Mouse (Mus musculus) heart, adult 8-10 months (tissue): ENCODE data around the gene Cfap157. TPM values are rescaled to one million over a fixed set of nuclear protein-coding genes. Genes with fewer than 3 reads are reported as not detected.

ENCODE experiments used
- DNase-seq: peaks from one replicate; pipeline ENCODE4 v3.0.0; 2022; ENCODE audit warnings: low spot score
- total RNA-seq, 4 experiments: library from RNA; stranded (reverse); gene quantifications; 2 replicates each; pipeline ENCODE4 v1.2.4; 2022

Cfap157 gene
- total RNA-seq, 4 experiments from 2014 or later, result not detected

DNA sequence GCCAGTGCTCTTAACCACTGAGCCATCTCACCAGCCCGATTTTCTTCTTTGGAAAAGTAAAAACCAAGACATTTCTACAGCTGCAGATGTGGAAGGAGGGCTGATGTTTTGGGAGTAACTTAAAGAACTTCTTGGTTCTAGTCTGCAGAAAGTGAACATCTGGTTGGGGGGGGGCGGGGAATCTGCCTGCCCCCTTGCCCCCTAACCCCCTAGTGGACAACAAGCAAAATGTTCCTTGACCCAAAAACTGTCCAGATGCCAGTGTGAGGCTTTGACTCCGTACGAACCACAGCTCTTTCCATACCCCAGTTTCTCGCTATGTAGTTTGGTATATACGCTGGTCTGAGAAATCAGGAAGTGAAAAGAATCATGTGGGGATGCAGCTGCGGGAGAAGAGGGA is 34.0 kb downstream of the Cfap157 start:
- no peak for DNase-seq

DNA sequence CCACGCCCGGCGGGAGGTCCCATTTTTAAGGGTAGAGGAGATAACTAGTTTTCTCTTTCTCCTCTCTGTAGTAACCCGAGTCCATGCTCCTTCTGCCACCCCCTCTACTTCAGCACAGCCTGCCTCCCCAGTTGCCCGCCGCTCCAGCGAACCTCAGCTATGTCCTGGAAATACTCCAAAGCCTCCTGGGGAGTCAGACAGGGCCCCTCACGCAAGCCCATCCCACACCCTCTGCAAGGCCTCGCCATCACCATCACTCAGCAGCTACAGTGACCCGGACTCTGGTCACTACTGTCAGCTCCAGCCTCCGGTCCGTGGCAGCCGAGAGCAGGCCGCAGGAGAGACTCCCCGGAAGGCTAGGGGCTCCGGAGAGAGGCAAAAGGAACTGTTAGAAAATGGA is 35.1 kb downstream of the Cfap157 start:
- no peak for DNase-seq

DNA sequence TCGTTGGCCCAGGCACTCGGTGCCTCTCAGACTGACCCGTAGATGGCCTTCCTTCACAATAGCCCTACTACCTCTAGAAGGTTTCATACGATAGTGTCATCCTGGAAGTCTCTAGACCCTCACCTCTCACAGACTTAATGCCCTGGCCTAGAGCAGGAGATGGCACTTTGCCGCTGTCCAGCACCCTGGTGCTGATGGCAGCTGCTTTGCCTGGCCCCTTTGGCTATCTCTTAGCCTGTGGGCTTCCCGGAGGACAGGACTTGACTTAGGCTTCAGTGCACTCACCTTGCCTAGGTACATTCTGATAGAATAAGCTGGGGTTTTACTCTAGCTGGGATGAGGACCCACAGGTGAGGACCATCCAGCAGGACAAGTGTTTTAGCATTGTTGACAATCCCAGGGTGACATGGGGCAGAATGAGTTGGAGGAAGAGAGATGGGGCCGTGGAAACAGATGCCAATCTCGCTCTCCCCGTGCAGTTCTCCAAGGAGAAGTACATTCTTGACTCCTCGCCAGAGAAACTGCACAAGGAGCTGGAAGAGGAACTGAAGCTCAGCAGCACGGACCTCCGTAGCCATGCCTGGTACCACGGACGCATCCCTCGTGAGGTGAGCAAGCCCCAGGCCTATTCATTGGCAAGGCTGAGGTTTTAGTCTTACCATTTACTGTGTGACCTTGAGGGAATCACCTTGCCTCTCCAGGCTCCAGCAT is 39.8 kb downstream of the Cfap157 start:
- no peak for DNase-seq

DNA sequence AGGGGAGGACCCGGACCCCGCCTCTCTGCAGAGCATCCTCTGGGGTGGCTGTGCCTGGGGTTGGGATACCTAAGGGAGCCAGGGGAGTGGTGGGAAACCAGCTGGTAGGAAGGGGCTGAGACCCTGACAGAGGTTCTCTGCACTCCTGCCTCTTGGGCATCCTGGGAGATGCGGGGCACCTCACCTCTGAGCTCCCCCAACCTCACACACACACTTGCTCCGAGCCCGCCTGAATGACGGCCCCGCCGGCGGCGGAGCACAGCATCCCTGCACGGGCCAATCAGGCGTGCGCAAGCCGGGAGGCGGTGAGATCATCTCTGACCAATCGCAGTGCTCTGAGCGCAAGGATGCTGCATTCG is 42.1 kb downstream of the Cfap157 start:
- DNase-seq, result no peak

DNA sequence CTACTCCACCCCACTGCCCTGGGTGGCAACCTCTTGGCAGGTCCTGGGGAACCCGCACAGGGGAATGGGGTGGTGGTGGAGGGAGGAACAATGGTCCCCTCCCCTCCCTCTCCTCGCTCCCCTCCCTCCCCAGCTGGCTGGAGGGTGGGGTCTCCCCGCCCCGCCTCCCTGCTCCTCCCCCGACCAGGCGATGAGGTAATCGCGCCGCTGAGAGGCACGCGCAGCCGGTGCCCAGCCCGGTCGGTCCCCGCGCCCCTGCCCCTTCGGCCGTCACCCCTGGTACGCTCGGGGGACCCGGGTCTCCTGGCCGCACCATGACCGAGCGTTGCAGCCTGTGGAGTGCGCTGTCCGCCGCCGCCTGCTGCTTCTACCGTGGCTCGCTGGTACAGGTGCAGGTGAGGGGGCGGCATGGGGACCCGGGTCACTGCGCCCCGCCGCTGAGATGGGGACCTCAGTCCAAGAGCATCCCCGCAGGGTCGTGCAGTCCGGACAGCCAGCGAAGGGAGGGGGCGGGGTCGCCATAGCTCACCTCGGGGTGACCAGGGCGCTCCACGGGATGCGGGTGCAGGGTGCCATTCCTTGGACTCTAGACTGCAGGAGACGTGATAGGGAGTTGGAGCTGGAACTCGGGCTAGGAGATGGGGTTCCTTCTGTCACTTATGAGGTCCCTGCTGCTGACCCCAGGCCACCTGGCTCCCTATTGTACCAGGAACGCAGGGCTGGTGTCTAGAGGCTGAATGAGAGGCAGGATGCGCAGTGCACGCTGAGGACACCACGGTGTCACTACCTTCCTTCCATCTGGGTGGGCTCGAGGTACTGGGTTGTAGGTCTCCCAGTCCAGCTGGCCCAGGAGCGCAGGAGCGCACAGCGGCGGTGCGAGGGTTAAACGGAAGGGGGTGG is 42.7 kb downstream of the Cfap157 start:
- no peak for DNase-seq

DNA sequence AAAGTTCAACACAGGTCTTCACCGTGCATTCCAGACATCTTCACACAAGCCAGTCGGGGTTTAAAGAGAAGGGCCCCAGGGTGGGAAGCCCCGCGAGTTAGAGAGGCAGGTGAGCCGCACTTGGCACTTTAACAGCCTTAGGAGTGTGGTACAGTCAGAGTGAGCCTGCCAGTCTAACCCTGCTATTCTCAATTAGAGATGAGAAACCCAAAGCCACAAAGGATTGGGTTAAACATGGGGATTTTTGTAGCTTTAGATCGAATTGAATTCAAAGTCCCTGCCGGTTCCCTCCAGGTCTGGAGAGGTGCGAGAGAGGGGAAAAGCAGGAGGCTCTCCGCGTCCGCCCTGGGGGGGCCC is 43.3 kb downstream of the Cfap157 start, which contains the start of gene 6330409D20Rik:
6330409D20Rik (minus strand) TSS at position 101 of the 357 bp plus-strand sequence.
- no peak for DNase-seq

DNA sequence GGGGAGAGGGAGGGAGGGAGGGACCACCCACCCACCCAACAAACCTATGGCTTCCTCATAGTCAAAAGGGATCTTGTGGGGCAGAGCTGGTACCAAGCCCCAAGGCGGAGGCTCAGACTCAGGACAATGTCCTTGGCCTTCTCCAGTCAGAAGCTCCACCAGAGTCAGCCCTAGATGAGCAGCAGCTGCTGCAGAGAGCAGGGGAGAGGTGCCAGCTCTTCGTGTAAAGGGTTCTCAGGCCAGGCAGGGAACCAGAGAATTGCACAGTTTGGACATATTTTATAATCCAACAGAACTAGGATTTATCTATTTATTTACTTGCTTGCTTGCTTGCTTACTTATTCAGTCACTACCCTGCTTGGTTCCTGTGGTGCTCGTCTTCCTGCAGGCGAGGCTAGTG is 44.9 kb downstream of the Cfap157 start:
- no peak for DNase-seq

DNA sequence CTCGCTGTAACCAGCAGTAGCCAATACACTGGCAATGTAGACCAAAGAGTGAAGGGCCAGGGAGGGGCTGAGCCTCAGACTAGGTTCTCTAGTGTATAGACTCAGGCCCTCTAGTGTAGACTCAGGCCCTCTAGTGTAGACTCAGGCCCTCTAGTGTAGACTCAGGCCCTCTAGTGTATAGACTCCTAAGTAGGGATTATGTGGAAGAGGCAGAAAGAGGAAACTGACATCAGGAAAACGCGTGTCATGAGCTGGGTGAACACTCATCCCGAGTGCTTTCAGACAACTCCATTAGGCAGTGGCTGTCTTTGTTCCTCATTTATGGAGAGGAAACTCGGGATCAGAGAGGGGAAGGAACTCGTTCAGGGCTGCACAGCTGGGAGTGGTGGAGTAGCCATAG is 47.2 kb downstream of the Cfap157 start:
- DNase-seq, result no peak

DNA sequence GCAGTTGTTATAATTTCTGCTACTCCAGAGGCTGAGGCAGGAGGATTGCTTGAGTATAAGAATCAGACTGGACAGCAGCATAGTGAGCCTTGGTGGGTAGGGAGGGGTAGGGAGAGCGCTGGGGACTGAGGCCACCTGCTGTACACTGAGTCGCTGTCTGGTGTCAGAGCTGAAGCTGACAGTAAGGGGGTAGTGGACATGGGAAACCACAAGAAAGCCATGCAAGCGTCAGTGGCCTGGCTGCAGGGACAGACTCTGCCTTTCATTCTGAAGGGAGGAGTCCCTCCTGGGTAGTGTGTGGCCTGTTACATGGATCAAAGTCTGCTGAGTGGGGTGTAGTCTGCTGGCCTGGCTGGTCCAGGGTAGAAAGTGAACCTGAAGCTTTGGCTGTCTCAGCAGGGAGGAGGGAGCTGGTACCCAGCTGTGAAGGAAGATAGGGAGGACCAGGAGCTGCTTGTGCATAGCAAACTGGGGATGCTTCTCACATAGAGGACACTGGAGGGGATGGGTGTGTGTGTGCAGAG is 47.9 kb downstream of the Cfap157 start:
- no peak for DNase-seq

DNA sequence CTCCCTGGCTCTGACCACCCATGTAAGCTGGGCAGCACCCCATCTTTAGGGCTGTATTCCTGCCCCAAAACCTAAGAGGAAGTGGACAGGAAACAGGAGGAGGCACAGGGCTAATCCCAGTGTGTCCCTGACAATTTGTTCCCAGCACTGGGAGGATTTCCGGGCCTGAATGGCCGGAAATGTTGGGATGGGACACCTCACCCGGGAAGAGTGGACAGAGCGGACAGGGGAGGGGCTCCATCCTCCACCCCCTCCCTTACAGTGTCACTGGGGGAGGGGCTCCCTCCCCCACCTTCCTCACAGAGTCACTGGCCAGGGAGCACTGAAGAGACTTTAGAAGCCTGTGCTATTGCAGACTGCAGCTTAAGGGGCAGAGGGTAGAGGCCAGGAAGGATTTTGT is 49.3 kb downstream of the Cfap157 start:
- peak; percentile 90 for DNase-seq

DNA sequence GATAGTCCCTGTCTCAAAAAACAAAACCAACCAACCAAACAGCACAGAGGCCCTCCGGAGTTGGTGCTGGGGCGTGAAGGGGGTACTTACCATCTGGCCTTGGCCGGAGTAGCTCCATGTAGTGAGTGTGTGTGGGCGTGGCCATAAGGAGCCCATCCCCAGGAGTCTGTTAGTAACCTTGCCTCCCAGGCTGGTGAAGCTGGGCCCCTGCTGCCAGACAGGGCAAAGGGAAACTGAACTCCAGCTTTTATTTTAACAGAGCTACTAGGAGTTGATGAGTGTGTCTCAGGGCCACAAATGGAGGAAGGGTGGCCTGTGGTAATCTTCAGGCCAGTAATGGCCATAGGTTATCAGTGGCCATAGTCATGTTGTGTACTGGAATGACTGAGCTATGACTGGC is 49.7 kb downstream of the Cfap157 start:
- DNase-seq, result no peak

DNA sequence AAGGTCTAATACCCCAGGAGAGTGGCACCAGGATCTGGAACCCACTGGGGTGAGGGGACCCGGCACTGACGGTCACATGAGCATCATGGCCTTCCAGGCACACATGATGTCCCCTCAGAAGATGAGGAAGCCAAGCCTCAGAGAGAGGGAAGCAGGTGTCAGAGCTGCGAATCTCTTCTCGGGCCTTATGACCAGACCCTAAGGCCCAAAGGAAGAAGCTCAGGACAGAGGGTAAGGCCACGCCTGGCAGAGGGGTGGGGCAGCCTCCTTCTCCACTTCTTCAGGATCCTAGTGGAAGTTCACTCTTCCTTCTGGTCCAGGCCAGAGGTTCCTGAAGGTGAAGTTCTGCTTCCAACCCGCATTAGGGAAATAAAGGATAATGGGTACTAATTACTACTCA is 51.5 kb downstream of the Cfap157 start:
- peak; percentile 53 for DNase-seq

DNA sequence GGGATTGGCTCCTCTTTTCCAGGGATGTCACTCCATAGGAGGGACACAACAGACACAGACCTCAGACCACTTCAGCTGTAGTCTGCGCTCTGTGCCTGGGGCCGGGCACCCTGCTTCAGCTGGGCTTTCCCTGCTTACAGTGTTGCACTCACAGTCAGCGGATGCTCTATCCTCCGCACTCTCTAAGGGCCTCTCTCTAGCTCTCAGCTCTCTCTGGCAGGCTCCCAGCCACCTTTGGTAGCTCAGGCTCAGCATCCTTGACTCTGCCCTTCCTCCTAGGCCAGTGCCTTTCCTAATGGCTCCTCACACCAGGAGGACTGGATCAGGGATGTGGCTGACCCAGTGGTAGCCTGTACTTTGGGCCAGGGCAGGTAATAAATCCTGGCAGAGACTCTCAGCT is 52.3 kb downstream of the Cfap157 start:
- no peak for DNase-seq

DNA sequence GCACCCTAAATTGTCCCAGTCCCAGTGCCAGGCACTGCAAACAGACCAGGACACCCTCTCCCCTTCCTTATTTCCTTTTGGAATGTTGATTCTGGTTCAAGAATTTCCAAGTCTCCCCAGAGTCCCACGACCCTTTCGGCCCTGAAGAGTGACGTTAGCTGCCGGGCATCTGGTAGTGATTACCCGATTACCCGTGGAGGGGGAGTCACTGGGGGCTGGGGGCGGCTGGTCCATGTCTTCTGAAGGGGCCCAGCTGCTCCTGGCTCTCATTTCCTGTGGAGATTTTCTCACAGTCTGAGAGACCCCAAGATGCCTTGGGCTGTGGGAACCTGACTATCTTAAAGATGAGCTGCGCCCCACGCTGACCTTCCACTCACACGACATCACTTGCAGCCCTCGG is 53.4 kb downstream of the Cfap157 start:
- no peak for DNase-seq

DNA sequence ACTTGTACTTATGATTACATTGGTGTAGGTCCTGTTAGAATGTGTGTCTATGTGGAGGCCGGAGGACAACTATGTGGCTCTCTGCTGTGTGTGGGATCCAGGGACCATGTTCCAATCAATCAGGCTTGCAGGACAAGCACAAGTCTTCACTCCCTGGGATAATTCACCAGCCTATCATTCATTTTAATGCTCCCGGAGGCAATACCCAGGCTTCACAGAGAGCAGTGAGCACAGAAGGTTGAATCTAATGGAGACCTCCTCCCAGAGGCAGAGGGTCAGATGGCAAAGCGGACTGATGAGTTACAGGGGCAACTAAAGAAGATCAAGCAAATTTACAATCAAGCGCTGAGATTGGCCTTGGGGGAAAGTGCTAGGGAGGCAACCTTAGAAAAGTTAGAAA is 54.7 kb downstream of the Cfap157 start:
- no peak for DNase-seq

DNA sequence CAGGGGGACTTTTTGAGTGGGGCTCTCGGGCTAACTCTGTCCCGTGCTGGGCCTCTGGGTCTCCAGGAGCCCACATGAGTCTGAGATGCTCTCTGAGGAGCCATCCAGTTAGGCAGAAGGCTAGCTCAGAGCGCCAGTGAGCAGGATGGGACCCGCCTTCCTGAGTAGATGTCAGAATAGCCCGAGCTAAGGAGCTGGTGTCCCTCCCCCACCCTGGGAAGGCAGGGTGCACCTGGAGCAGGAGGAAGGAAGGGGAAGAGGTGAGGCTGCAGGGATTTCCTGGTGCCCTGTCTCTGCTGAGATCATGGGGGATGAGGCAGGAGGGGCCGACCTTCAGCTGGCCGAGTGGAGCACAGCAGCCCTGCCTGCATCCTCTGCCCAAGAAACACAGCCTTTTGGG is 55.8 kb downstream of the Cfap157 start:
- peak; percentile 85 for DNase-seq

DNA sequence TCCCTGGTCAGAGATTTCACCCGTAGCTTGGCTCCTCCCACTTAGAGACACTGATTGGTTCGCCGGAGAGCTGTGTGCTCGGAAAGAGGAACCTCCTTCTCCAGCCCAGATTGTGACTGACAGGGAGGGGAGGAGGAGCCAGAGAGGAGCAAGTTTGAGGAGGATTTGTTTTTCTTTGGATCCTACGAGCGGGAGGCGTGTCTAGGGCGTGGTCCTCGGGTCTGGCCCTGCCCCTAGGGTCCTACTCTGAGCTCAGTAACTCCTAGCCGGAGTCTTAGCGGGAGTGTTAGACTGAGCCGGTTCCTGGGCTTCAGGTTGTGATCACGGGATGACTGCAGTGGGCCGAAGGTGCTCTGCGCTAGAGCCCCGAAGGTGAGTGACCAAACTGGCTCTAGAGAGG is 56.8 kb downstream of the Cfap157 start:
- peak; percentile 97 for DNase-seq

Other genes starting within 250 kb of the Cfap157 start
- gene Fam102a, start 249.1 kb downstream of the Cfap157 start, total RNA-seq, result 10 to 100 TPM in 1 of 4 experiments, 1 to 10 TPM in 3; 6.8 to 10.9 (median 8.6) TPM
- 10 to 100 TPM; 16.5 to 22.2 (median 18.6) TPM for gene Dpm2, start 213.6 kb downstream of the Cfap157 start, total RNA-seq
- gene Pip5kl1, start 209.6 kb downstream of the Cfap157 start, total RNA-seq, result under 1 TPM in 1 of 4 experiments, not detected in 3; 0.34 TPM
- gene 9430097D07Rik, start 208.7 kb downstream of the Cfap157 start, total RNA-seq, result not detected
- 10 to 100 TPM; 15.6 to 23.2 (median 20.7) TPM for gene St6galnac4, start 197.3 kb downstream of the Cfap157 start, total RNA-seq
- 100 to 1,000 TPM; 102 to 131 (median 114) TPM for gene St6galnac6, start 184.7 kb downstream of the Cfap157 start, total RNA-seq
- 100 to 1,000 TPM; 656 to 809 (median 697) TPM for gene Ak1, start 162.7 kb downstream of the Cfap157 start, total RNA-seq
- gene Eng, start 137.8 kb downstream of the Cfap157 start, total RNA-seq, result 100 to 1,000 TPM; 111 to 143 (median 126) TPM
- gene Fpgs, start 80.3 kb downstream of the Cfap157 start, total RNA-seq, result 1 to 10 TPM; 5.5 to 6.0 (median 5.8) TPM
- gene Cdk9, start 71.4 kb downstream of the Cfap157 start, total RNA-seq, result 10 to 100 TPM; 23.3 to 27.1 (median 25.7) TPM
- 10 to 100 TPM; 16.4 to 28.8 (median 21.7) TPM for gene Sh2d3c, start 63.4 kb downstream of the Cfap157 start, total RNA-seq
- gene 6330409D20Rik, start 43.4 kb downstream of the Cfap157 start, total RNA-seq, result not detected
- gene Tor2a, start 27.2 kb downstream of the Cfap157 start, total RNA-seq, result 10 to 100 TPM in 1 of 4 experiments, 1 to 10 TPM in 3; 7.8 to 10.1 (median 8.2) TPM
- gene Ttc16, start 8.8 kb downstream of the Cfap157 start, total RNA-seq, result under 1 TPM in 1 of 4 experiments, not detected in 3; 0.19 TPM
- 1 to 10 TPM; 2.7 to 4.0 (median 3.2) TPM for gene Ptrh1, start 8.6 kb downstream of the Cfap157 start, total RNA-seq
- gene Stxbp1, start 62.8 kb upstream of the Cfap157 start, total RNA-seq, result 10 to 100 TPM in 3 of 4 experiments, 1 to 10 TPM in 1; 8.5 to 10.8 (median 10.5) TPM
- 10 to 100 TPM; 19.1 to 26.8 (median 22.6) TPM for gene Fam129b, start 91.7 kb upstream of the Cfap157 start, total RNA-seq
- gene Rpl12, start 177.1 kb upstream of the Cfap157 start, total RNA-seq, result 10 to 100 TPM; 56.3 to 66.1 (median 58.9) TPM
- 10 to 100 TPM; 13.1 to 21.8 (median 17.5) TPM for gene Lrsam1, start 177.2 kb upstream of the Cfap157 start, total RNA-seq
- 10 to 100 TPM; 15.2 to 20.2 (median 17.1) TPM for gene Slc2a8, start 197.7 kb upstream of the Cfap157 start, total RNA-seq